11 mouse cellular contexts compared by ENCODE assay signal in the genomic region with DNA sequence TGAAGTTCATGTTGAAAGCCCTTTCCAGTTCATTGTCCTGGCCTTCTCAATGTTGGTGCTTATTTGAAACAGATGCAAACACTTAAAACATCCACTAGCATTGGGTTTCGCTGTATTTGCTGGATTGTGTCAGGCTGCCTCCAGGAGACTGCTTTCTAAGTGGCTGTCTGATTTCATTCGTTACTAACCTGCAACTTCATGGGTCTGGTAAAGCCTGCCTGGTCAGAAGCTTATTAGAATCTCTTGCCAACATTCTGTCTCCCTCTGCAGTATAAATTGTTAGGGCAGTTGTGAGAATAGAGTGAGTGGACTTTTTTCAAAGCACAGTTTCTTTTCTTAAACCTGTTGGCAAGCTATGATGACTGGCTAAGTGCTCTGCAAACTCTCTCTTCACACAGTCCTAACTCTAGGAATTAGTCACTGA.
A peak's percentile ranks its signal among the peaks of the same experiment; 100 is the strongest.
DNase-seq lines count a peak whose midpoint lies in the region; ATAC-seq lines count a peak whose summit lies in the region.
"Had no signal": no experiment of that assay in that cellular context is flagged by ENCODE, and none has a peak within 500 bp of the region (broad histone marks: within the 10 kb centered on the region; RNA-seq: fewer than 3 reads in every experiment).

No protein-coding gene starts in this region.

- no peaks in the 10 kb centered on the region for H3K4me1 ChIP-seq in heart, embryonic 10.5 days
- peaks cover 12% of the 10 kb centered on the region for H3K4me1 ChIP-seq in embryonic facial prominence, embryonic 10.5 days
- peaks cover 9% of the 10 kb centered on the region for H3K4me1 ChIP-seq in limb, embryonic 12.5 days (replicated peaks)
- no peaks in the 10 kb centered on the region for H3K4me1 ChIP-seq in liver, embryonic 11.5 days (replicated peaks; ENCODE audit: control insufficient read depth, insufficient read depth, low read length)
- H3K4me1 ChIP-seq: liver, embryonic 13.5 days had no signal

- 30% methylated on average over 2 of the region's 2 CpGs for WGBS in heart, embryonic 10.5 days
- WGBS in embryonic facial prominence, embryonic 10.5 days, result 28% methylated on average over 2 of the region's 2 CpGs
- 7% methylated on average over 2 of the region's 2 CpGs for WGBS in limb, embryonic 12.5 days
- 57% methylated on average over 2 of the region's 2 CpGs for WGBS in liver, embryonic 11.5 days

- H3K4me2 ChIP-seq in limb, embryonic 12.5 days, result no peak overlapping the region
- H3K4me2 ChIP-seq in liver, embryonic 11.5 days, result no peak overlapping the region
- H3K4me2 ChIP-seq: liver, embryonic 13.5 days had no signal

- H3K27ac ChIP-seq in heart, embryonic 10.5 days, result peak overlapping the region; percentile 8; the same call in 1 of the 2 replicates
- peak overlapping the region; percentile 35; the same call in 1 of the 2 replicates for H3K27ac ChIP-seq in embryonic facial prominence, embryonic 10.5 days (replicated peaks)
- H3K27ac ChIP-seq in limb, embryonic 12.5 days, result peak overlapping the region; percentile 62; the same call in 1 of the 2 replicates
- no peak overlapping the region; the same call in 1 of the 2 replicates for H3K27ac ChIP-seq in liver, embryonic 11.5 days (ENCODE audit: low read depth, low read length)
- H3K27ac ChIP-seq: liver, embryonic 13.5 days had no signal

- peak; percentile 79 for ATAC-seq in limb, embryonic 12.5 days (ENCODE audit: insufficient number of reproducible peaks, insufficient read depth, low FRiP score, low TSS enrichment, low read depth)
- no peak for ATAC-seq in liver, embryonic 11.5 days (replicated peaks; ENCODE audit: low FRiP score)
- ATAC-seq: inflammation-experienced regulatory T-cells, adult 6 months had no signal

- no peaks in the 10 kb centered on the region for H3K9me3 ChIP-seq in heart, embryonic 10.5 days
- H3K9me3 ChIP-seq in embryonic facial prominence, embryonic 10.5 days, result no peaks in the 10 kb centered on the region
- no peaks in the 10 kb centered on the region for H3K9me3 ChIP-seq in limb, embryonic 12.5 days
- no peaks in the 10 kb centered on the region for H3K9me3 ChIP-seq in liver, embryonic 11.5 days (ENCODE audit: control insufficient read depth, low read length)
- H3K9me3 ChIP-seq: liver, embryonic 13.5 days had no signal

- no peak for DNase-seq in heart, embryonic 10.5 days (ENCODE audit: low spot score)
- no peak for DNase-seq in heart, postnatal 14 days
- peak; percentile 40 for DNase-seq in Muller cell, postnatal 12 days (ENCODE audit: inconsistent ontology term)
- peak; percentile 42 for DNase-seq in embryonic facial prominence, embryonic 10.5 days (ENCODE audit: low spot score)
- no peak for DNase-seq in kidney, adult 18-20 months
- no peak for DNase-seq in cerebellum, adult 9-10 months
- no peak for DNase-seq in liver, embryonic 11.5 days (ENCODE audit: low spot score)
- DNase-seq: adrenal gland, postnatal 14 days; liver, embryonic 13.5 days had no signal

- intact Hi-C loops in heart, postnatal 14 days (cut with DNase I), result no loop called here

- H3K36me3 ChIP-seq in heart, embryonic 10.5 days, result no peaks in the 10 kb centered on the region
- no peaks in the 10 kb centered on the region for H3K36me3 ChIP-seq in embryonic facial prominence, embryonic 10.5 days (replicated peaks)
- H3K36me3 ChIP-seq in limb, embryonic 12.5 days, result no peaks in the 10 kb centered on the region
- no peaks in the 10 kb centered on the region for H3K36me3 ChIP-seq in liver, embryonic 11.5 days (ENCODE audit: control insufficient read depth, insufficient read depth, low read length)
- H3K36me3 ChIP-seq: liver, embryonic 13.5 days had no signal

- no peak overlapping the region for H3K9ac ChIP-seq in limb, embryonic 12.5 days (replicated peaks)
- no peak overlapping the region for H3K9ac ChIP-seq in liver, embryonic 11.5 days (ENCODE audit: low read depth, low read length)
- H3K9ac ChIP-seq: liver, embryonic 13.5 days had no signal

- no peak overlapping the region for H3K4me3 ChIP-seq in heart, embryonic 10.5 days
- H3K4me3 ChIP-seq in embryonic facial prominence, embryonic 10.5 days, result no peak overlapping the region
- no peak overlapping the region for H3K4me3 ChIP-seq in limb, embryonic 12.5 days (replicated peaks)
- no peak overlapping the region for H3K4me3 ChIP-seq in liver, embryonic 11.5 days (ENCODE audit: low read depth, low read length)
- H3K4me3 ChIP-seq: liver, embryonic 13.5 days had no signal

- no peaks in the 10 kb centered on the region for H3K27me3 ChIP-seq in heart, embryonic 10.5 days (ENCODE audit: insufficient read depth, poor library complexity, severe bottlenecking)
- H3K27me3 ChIP-seq in embryonic facial prominence, embryonic 10.5 days (replicated peaks; ENCODE audit: low read depth, poor library complexity, severe bottlenecking), result no peaks in the 10 kb centered on the region
- no peaks in the 10 kb centered on the region for H3K27me3 ChIP-seq in limb, embryonic 12.5 days
- H3K27me3 ChIP-seq in liver, embryonic 11.5 days (replicated peaks; ENCODE audit: control insufficient read depth, insufficient read depth, low read length), result no peaks in the 10 kb centered on the region
- H3K27me3 ChIP-seq: liver, embryonic 13.5 days had no signal

Comparison
In these comparisons a context has a peak if more than half of its experiments do, and no peak if none do; other contexts are left out.
1. DNase-seq: peak in Muller cell, postnatal 12 days (single experiment) and embryonic facial prominence, embryonic 10.5 days (single experiment); none in heart, embryonic 10.5 days (single experiment), heart, postnatal 14 days (0 of 2), kidney, adult 18-20 months (single experiment), cerebellum, adult 9-10 months (single experiment) and liver, embryonic 11.5 days (single experiment).